Comparison of ENCODE assay signal across 10 mouse cellular contexts in genomic region chr11:121082857-121083500, GRCm38 (mm10). TPM values are rescaled to one million over a fixed set of nuclear protein-coding genes. Genes with fewer than 3 reads are reported as not detected.
DNase-seq lines count a peak whose midpoint lies in the region; ATAC-seq and TF ChIP-seq lines count a peak whose summit lies in the region.
"Had no signal": no experiment of that assay in that cellular context is flagged by ENCODE, and none has a peak within 500 bp of the region (broad histone marks: within the 10 kb centered on the region; RNA-seq: fewer than 3 reads in every experiment).

No protein-coding gene starts in this region.

- H3K36me3 ChIP-seq in heart, adult 2 months (ENCODE audit: control insufficient read depth, insufficient read depth, low read length) = no peaks in the 10 kb centered on the region
- no peaks in the 10 kb centered on the region for H3K36me3 ChIP-seq in lung, embryonic 14.5 days (ENCODE audit: insufficient read depth)
- H3K36me3 ChIP-seq in spleen, adult 2 months (ENCODE audit: control insufficient read depth, insufficient read depth, low read length) = no peaks in the 10 kb centered on the region
- no peaks in the 10 kb centered on the region for H3K36me3 ChIP-seq in kidney, embryonic 14.5 days (ENCODE audit: control insufficient read depth, insufficient read depth, low read length)
- H3K36me3 ChIP-seq: forebrain, embryonic 15.5 days had no signal

- H3K27ac ChIP-seq in heart, adult 2 months = peak overlapping the region; percentile 36; the same call in 1 of the 2 replicates
- H3K27ac ChIP-seq in lung, embryonic 14.5 days (ENCODE audit: low read depth) = no peak overlapping the region
- H3K27ac ChIP-seq in spleen, adult 2 months (ENCODE audit: insufficient read depth, low read length) = peak overlapping the region; percentile 90
- no peak overlapping the region for H3K27ac ChIP-seq in kidney, embryonic 14.5 days (ENCODE audit: low read depth, low read length)
- H3K27ac ChIP-seq: forebrain, embryonic 15.5 days had no signal

- no peak for TF ChIP-seq EP300 in heart, adult 2 months (IDR thresholded peaks at IDR 0.05; ENCODE audit: insufficient read depth, low read depth, low read length)

- DNase-seq in heart, adult 2 months = peak; percentile 32 to 34
- DNase-seq in heart, postnatal 4 days = no peak
- peak; percentile 68 for DNase-seq in T-cell, adult 2 months (ENCODE audit: low spot score)
- DNase-seq in lung, embryonic 14.5 days = peak; percentile 39
- peak; percentile 68 to 70 for DNase-seq in spleen, adult 2 months (ENCODE audit: low read depth in 1 of 2, low spot score in 2 of 2)
- DNase-seq in cerebellum, adult 11-12 months = no peak
- DNase-seq in adrenal gland, postnatal 25 days = no peak

- intact Hi-C loops in heart, adult 2 months (cut with DNase I) = no loop called here

- no peak overlapping the region for H3K4me3 ChIP-seq in heart, adult 2 months
- H3K4me3 ChIP-seq in lung, embryonic 14.5 days (ENCODE audit: low read depth, low read length) = no peak overlapping the region
- H3K4me3 ChIP-seq in spleen, adult 2 months (ENCODE audit: extremely low read depth, insufficient read depth, insufficient read length) = peak overlapping the region; percentile 20; the same call in 1 of the 2 replicates
- H3K4me3 ChIP-seq in kidney, embryonic 14.5 days (ENCODE audit: low read length) = no peak overlapping the region
- H3K4me3 ChIP-seq: forebrain, embryonic 15.5 days had no signal

- H3K27me3 ChIP-seq in heart, adult 2 months (ENCODE audit: control insufficient read depth, insufficient read depth, low read length) = no peaks in the 10 kb centered on the region
- H3K27me3 ChIP-seq in lung, embryonic 14.5 days (ENCODE audit: insufficient read depth, low read length) = no peaks in the 10 kb centered on the region
- no peaks in the 10 kb centered on the region for H3K27me3 ChIP-seq in spleen, adult 2 months (ENCODE audit: control insufficient read depth, insufficient read depth, low read length)
- H3K27me3 ChIP-seq in kidney, embryonic 14.5 days (ENCODE audit: control insufficient read depth, insufficient read depth, low read length) = no peaks in the 10 kb centered on the region
- H3K27me3 ChIP-seq: forebrain, embryonic 15.5 days had no signal

- ATAC-seq in lung, embryonic 14.5 days (ENCODE audit: insufficient read depth) = no peak
- no peak for ATAC-seq in kidney, embryonic 14.5 days (ENCODE audit: low FRiP score, low TSS enrichment)
- ATAC-seq: forebrain, embryonic 15.5 days had no signal

- peak overlapping the region; percentile 8; the same call in 1 of the 2 replicates for H3K9ac ChIP-seq in heart, adult 2 months (ENCODE audit: low read depth, low read length)
- no peak overlapping the region for H3K9ac ChIP-seq in lung, embryonic 14.5 days
- no peak overlapping the region for H3K9ac ChIP-seq in kidney, embryonic 14.5 days (ENCODE audit: low read depth, low read length)
- H3K9ac ChIP-seq: forebrain, embryonic 15.5 days had no signal

- H3K79me2 ChIP-seq in heart, adult 2 months (replicated peaks; ENCODE audit: control insufficient read depth, insufficient read depth, low read length) = no peaks in the 10 kb centered on the region

- WGBS in heart, adult 2 months = 50% methylated on average over 6 of the region's 6 CpGs
- WGBS in lung, embryonic 14.5 days = 51% methylated on average over 6 of the region's 6 CpGs
- WGBS in spleen, adult 2 months = 7% methylated on average over 6 of the region's 6 CpGs
- WGBS in kidney, embryonic 14.5 days = 47% methylated on average over 6 of the region's 6 CpGs

- no peak overlapping the region for H3K4me2 ChIP-seq in lung, embryonic 14.5 days
- H3K4me2 ChIP-seq in kidney, embryonic 14.5 days (replicated peaks; ENCODE audit: low read depth, low read length) = no peak overlapping the region
- H3K4me2 ChIP-seq: forebrain, embryonic 15.5 days had no signal

- TF ChIP-seq CTCF in heart, adult 2 months (IDR thresholded peaks at IDR 0.05) = no peak
- no peak for TF ChIP-seq CTCF in lung, embryonic 14.5 days (IDR thresholded peaks at IDR 0.05; ENCODE audit: low read depth)
- no peak for TF ChIP-seq CTCF in spleen, adult 2 months (IDR thresholded peaks at IDR 0.05; ENCODE audit: extremely low read depth, insufficient read depth, insufficient read length, insufficient replicate concordance)

- TF ChIP-seq POLR2A in heart, adult 2 months (IDR thresholded peaks at IDR 0.05; ENCODE audit: insufficient read depth, low read depth, low read length) = no peak
- TF ChIP-seq POLR2A in spleen, adult 2 months (IDR thresholded peaks at IDR 0.05; ENCODE audit: low read depth, low read length) = no peak

- no peaks in the 10 kb centered on the region for H3K4me1 ChIP-seq in heart, adult 2 months (ENCODE audit: control insufficient read depth, insufficient read depth, low read length)
- H3K4me1 ChIP-seq in lung, embryonic 14.5 days (ENCODE audit: insufficient read depth) = no peaks in the 10 kb centered on the region
- peaks cover 10% of the 10 kb centered on the region; the same call in 1 of the 2 replicates for H3K4me1 ChIP-seq in spleen, adult 2 months (ENCODE audit: control insufficient read depth, insufficient read depth, insufficient read length)
- no peaks in the 10 kb centered on the region for H3K4me1 ChIP-seq in kidney, embryonic 14.5 days (ENCODE audit: control insufficient read depth, insufficient read depth, low read length)
- H3K4me1 ChIP-seq: forebrain, embryonic 15.5 days had no signal

- H3K9me3 ChIP-seq in lung, embryonic 14.5 days (ENCODE audit: low read depth, low read length) = no peaks in the 10 kb centered on the region
- H3K9me3 ChIP-seq in kidney, embryonic 14.5 days (ENCODE audit: control insufficient read depth, low read length) = no peaks in the 10 kb centered on the region
- H3K9me3 ChIP-seq: forebrain, embryonic 15.5 days had no signal

RNA-seq across cellular contexts. Expression of gene Sectm1a, which starts 2.0 kb away (rescaled TPM):
- not detected for total RNA-seq in heart, adult 2 months (2021)
- not detected in 2 replicates for polyA plus RNA-seq in heart, adult 2 months (2012; rRNA removed)
- total RNA-seq in heart, postnatal 4 days (2021) = not detected
- 0.30 TPM in 1 of 2 replicates, not detected in the other for polyA plus RNA-seq in lung, embryonic 14.5 days (2014; fragmentation: Nextera tagmentation; extraction: Ambion mirVana)
- 5.0 and 8.9 TPM in 2 replicates for polyA plus RNA-seq in spleen, adult 2 months (2012; rRNA removed)
- not detected in 2 replicates for total RNA-seq in adrenal gland, postnatal 25 days (2021)
- polyA plus RNA-seq in kidney, embryonic 14.5 days (2014; fragmentation: Nextera tagmentation; extraction: Ambion mirVana) = 0.22 and 0.26 TPM in 2 replicates
- polyA plus RNA-seq: forebrain, embryonic 15.5 days had no signal

RNA-seq across cellular contexts. Expression of gene Sectm1b, which starts 19.6 kb away (rescaled TPM):
- total RNA-seq in heart, adult 2 months (2021) = not detected
- polyA plus RNA-seq in heart, adult 2 months (2012; rRNA removed) = not detected in 2 replicates
- total RNA-seq in heart, postnatal 4 days (2021) = not detected
- polyA plus RNA-seq in lung, embryonic 14.5 days (2014; fragmentation: Nextera tagmentation; extraction: Ambion mirVana) = not detected in 2 replicates
- polyA plus RNA-seq in spleen, adult 2 months (2012; rRNA removed) = not detected in 2 replicates
- total RNA-seq in adrenal gland, postnatal 25 days (2021) = not detected in 2 replicates
- not detected in 2 replicates for polyA plus RNA-seq in kidney, embryonic 14.5 days (2014; fragmentation: Nextera tagmentation; extraction: Ambion mirVana)
- polyA plus RNA-seq: forebrain, embryonic 15.5 days had no signal

RNA-seq across cellular contexts. Expression of gene Tex19.2, which starts 35.5 kb away (rescaled TPM):
- not detected for total RNA-seq in heart, adult 2 months (2021)
- not detected in 2 replicates for polyA plus RNA-seq in heart, adult 2 months (2012; rRNA removed)
- total RNA-seq in heart, postnatal 4 days (2021) = not detected
- polyA plus RNA-seq in lung, embryonic 14.5 days (2014; fragmentation: Nextera tagmentation; extraction: Ambion mirVana) = not detected in 2 replicates
- polyA plus RNA-seq in spleen, adult 2 months (2012; rRNA removed) = not detected in 2 replicates
- total RNA-seq in adrenal gland, postnatal 25 days (2021) = not detected in 2 replicates
- not detected in 2 replicates for polyA plus RNA-seq in kidney, embryonic 14.5 days (2014; fragmentation: Nextera tagmentation; extraction: Ambion mirVana)
- polyA plus RNA-seq: forebrain, embryonic 15.5 days; kidney, embryonic 16.5 days had no signal

RNA-seq across cellular contexts. Expression of gene Cd7, which starts 43.8 kb away (rescaled TPM):
- under 1 TPM; 0.23 to 0.26 TPM for total RNA-seq in heart, adult 2 months (2021)
- 1.3 and 1.9 TPM in 2 replicates for polyA plus RNA-seq in heart, adult 2 months (2012; rRNA removed)
- total RNA-seq in heart, postnatal 4 days (2021) = under 1 TPM in 1 of 2 experiments, not detected in 1; 0.29 TPM
- polyA plus RNA-seq in lung, embryonic 14.5 days (2014; fragmentation: Nextera tagmentation; extraction: Ambion mirVana) = 0.26 TPM in 1 of 2 replicates, not detected in the other
- 63.0 and 79.5 TPM in 2 replicates for polyA plus RNA-seq in spleen, adult 2 months (2012; rRNA removed)
- not detected in 2 replicates for total RNA-seq in adrenal gland, postnatal 25 days (2021)
- polyA plus RNA-seq in kidney, embryonic 14.5 days (2014; fragmentation: Nextera tagmentation; extraction: Ambion mirVana) = not detected in 2 replicates
- polyA plus RNA-seq: forebrain, embryonic 15.5 days had no signal

Comparison
In these comparisons a context has a peak if more than half of its experiments do, and no peak if none do; other contexts are left out.
1. DNase-seq: peak in heart, adult 2 months (2 of 2), T-cell, adult 2 months (single experiment), lung, embryonic 14.5 days (single experiment) and spleen, adult 2 months (2 of 2); none in heart, postnatal 4 days (single experiment), cerebellum, adult 11-12 months (single experiment) and adrenal gland, postnatal 25 days (single experiment).
2. H3K27ac ChIP-seq: peak in heart, adult 2 months (single experiment) and spleen, adult 2 months (single experiment); none in lung, embryonic 14.5 days (single experiment) and kidney, embryonic 14.5 days (single experiment).